Mouse (Mus musculus): Measurements from ENCODE around the gene St7. TPM values are rescaled to one million over a fixed set of nuclear protein-coding genes. Genes with fewer than 3 reads are reported as not detected.

Gene St7
- polyA plus RNA-seq, 1 experiment = 8.9 TPM

DNA sequence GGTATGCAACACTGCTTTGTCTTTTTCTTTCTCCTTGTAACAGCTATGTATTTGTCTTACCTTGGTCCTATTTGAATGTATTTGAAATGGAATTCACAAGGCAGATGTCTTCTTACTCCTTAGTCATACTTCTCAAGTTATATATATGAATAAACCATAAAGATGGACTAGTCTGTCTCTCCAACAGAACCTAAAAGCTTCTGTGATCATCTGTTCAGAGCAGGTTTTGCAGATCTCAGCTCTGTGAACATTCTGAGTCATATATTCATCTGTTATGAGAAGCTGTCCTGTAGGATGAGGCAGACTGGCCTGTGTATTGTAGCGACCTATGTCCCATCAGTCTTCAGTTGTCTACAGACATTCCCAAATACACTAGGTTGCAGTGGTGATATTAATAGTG is 167.7 kb downstream of the St7 start:
- WGBS = 100% methylated on average over 1 of the region's 1 CpGs
- DNase-seq (ENCODE audit: low read depth, low spot score) = no peak

DNA sequence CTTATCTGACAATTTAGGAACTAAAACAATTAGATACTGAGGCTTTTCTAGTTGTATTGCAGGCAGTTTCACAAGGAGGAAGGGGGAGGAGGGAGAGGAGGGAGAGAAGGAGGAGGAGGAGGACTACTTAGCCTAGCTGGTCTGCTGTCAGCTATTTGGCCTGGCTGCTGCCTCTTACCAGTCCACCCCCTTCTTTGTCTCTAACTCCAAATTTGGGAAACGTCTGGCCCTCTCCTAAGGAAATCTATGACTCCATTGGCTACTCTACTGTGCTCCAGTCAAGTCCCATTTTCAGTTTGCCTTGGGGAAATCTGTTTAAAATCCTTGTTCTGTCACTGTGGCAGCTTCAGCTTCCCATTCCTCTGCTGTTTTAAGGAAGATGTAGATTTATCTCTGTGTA is 175.1 kb downstream of the St7 start:
- 71% methylated on average over 1 of the region's 1 CpGs for WGBS
- DNase-seq (ENCODE audit: low read depth, low spot score) = no peak

DNA sequence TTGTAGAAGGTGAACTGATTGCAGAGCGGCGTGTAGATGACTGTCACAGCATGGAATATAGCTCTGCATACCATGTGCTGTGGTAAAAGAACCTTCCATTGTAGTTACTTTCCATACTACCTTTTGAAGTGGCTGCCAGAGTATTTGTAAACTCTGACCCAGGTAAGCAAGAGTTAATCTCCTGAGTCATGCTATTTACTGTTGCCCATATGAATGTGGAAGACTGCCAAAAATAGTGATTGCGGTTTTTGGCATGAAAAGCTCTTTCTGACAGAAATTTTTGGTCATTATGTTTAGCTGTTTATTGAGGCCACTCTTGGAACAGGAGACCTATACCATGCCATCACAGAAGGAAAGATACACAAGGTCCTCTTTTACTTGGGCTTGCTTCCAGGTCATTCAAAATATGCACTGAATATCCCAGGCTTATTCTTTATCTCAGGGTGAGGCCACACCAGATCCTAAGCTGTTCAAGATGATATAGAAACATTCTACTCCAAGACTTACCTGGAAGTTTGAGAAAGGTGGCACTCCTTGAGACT is 179.2 kb downstream of the St7 start:
- DNase-seq (ENCODE audit: low read depth, low spot score) = no peak
- 71% methylated on average over 3 of the region's 3 CpGs for WGBS

GRCm38 (mm10) chr6:17875606-17876005 is 182.9 kb downstream of the St7 start:
- DNase-seq (ENCODE audit: low read depth, low spot score) = no peak
- WGBS = 79% methylated on average over 7 of the region's 7 CpGs

DNA sequence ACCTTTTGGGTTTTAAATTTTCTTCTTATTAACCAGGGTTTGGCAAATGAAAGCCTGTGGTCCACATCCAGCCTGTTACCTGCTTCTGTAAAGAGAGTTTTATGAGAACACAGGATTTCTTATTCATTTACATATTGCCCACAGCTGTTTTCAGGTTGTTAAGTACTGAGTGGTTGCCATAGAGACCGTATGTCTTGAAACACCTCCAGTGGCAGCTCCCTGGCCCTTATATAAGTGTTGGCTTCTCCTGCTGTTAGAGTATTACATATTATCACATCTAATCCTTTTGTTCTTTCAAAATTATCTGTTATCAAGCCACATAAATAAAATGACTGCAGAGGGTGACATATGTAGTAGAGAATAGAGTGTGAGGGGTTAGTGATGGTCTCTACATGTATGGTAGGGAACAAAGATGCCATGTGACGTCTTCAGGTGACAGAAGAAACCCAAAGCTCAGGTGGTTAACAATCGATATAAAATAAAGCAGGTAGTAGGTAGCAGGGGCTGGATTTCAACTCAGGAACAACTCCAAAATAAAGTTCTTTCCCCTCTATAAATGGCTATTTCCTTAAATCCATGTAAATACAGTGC is 183.4 kb downstream of the St7 start:
- DNase-seq (ENCODE audit: low read depth, low spot score) = no peak
- 92% methylated on average over 3 of the region's 3 CpGs for WGBS

DNA sequence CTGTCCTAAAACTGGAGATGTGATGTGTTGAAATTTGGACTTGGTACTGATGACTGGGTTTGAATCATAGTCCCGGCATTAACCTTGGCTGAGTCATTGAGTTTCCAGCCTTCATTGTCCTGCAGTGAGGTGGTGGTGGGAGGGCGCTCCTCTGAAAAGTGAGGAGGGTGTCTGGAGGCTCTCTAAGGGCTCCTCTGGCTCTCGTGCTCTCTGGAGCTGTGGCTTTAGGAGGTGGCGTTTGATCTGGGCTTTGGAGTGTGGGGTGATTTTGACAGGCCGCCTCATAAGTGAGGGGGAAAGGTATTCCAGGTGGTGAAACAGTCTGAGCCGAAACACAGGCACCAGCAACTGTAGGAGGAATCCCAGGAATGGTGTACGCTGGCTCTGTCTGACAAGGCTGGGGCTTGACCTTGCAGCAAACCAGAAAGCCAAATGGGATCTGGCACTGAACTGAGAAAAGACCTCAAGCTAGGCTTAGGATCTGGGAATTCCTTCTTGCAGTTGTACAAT is 184.0 kb downstream of the St7 start:
- 83% methylated on average over 7 of the region's 7 CpGs for WGBS
- no peak for DNase-seq (ENCODE audit: low read depth, low spot score)

GRCm38 (mm10) chr6:17882943-17883342 is 190.2 kb downstream of the St7 start:
- no peak for DNase-seq (ENCODE audit: low read depth, low spot score)

DNA sequence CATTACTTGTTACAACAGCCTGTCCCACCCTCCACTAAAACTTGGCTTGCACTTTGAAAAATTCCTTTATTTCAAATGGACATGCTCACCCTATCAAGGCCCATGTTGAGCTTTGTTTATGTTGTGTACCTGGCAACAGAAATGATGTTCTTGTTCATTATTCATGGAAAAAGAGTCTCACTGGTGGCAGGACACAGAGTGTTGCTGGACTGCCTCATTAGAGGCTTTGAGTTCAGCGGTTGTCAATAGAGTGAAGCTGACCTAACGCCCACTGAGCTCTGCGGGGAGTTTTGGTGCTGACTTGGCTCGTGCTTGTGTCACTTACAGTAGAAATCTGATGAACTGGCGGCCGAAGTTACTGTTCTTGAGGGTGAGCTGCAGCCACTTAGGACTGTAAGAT is 195.0 kb downstream of the St7 start:
- no peak for DNase-seq (ENCODE audit: low read depth, low spot score)
- WGBS = 87% methylated on average over 6 of the region's 6 CpGs

DNA sequence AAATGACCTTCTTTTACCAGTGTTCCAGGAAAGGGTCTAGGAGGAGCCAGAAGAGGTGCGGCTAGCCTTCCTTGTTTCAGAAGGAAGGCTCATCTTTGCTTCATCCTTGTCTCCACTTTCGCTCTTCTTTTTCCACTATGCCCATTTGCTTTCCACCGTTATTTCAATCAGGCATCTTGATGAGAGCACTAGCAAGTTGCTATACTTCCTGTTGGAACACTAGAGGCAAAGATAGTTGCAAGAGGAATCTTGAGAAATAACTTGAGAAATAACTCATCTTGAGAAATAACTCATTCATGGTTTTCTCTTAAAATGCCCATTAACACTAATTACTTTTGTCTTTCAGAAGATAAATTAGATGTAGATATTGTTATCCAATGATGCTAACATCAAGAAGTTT is 202.8 kb downstream of the St7 start:
- 94% methylated on average over 3 of the region's 3 CpGs for WGBS
- no peak for DNase-seq (ENCODE audit: low read depth, low spot score)

DNA sequence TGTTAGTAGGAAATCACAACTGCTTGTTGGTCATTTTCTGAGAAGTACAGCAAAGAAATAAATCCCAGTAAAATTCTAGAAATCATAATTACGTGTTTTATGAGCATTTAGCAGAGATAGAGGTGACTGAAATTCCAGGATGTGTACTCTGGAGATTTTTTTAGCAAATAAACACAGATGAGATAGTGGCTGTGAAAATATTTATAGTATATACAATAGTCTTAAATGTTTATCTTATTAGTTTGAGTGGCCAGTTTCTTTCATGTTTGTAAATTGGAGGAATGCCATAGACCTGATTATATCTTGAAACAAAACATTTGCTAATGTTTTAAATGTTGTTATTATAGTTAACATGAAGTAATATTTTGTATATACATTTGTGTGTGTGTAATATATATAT is 205.8 kb downstream of the St7 start:
- WGBS = 51% methylated on average over 1 of the region's 1 CpGs
- DNase-seq (ENCODE audit: low read depth, low spot score) = no peak

DNA sequence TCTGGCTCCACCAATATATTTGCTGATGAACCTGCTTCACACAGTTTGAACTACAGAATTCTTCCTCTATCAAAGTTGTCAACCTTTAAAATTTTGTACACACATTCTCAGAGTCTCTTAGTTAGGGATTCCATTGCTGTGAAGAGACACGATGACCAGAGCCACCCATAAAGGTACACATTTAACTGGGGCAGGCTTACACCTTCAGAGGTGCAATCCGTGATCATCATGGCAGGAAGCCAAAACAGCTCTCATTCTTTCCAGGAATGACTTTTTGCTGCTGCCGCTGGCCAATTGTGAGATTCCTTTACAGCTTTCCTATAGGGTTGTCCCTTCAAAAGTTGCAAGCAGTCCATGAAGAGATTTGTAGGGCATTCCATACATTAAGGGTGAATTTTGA is 210.6 kb downstream of the St7 start:
- peak; percentile 19 for DNase-seq (ENCODE audit: low read depth, low spot score)
- 25% methylated on average over 3 of the region's 3 CpGs for WGBS

GRCm38 (mm10) chr6:17905776-17906175 is 213.0 kb downstream of the St7 start:
- 89% methylated on average over 3 of the region's 3 CpGs for WGBS
- DNase-seq (ENCODE audit: low read depth, low spot score) = no peak

DNA sequence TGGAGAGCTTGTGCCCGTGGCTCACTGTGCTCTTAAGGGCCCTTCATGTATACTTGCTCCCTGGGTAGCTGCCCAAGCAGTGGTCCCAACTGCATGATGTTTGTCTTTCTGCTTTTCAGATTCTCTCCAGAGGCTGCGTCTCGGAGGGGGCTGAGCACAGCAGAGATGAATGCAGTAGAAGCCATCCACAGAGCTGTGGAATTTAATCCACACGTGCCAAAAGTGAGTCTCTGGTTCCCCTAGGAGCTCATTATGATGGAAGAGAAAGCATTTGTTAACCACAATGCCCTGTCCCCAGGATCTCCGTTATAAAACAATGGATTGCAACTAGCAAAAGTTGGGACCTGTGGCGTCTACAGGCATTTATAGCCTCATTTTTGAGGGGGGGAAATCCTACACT is 213.6 kb downstream of the St7 start:
- WGBS = 72% methylated on average over 6 of the region's 6 CpGs
- no peak for DNase-seq (ENCODE audit: low read depth, low spot score)

DNA sequence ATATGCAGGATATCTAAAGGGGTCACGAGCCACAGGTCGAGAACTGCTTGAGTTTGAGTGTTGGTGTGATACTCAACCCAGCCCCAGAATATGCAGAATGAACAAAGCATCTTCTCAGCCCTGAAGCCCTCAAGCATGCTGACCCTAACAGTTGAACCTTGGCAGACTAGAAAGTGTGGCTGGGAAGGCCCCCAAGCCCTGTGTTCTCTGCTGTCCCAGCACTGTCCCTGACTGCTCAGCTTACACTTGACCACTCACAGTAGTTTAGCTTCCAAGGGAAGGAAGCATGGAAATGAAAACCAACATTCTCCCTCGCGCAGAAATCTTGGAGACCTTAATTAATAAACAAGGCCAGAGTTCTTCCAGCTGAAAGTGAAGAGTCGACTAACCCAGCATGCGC is 219.6 kb downstream of the St7 start:
- WGBS = 84% methylated on average over 6 of the region's 6 CpGs
- no peak for DNase-seq (ENCODE audit: low read depth, low spot score)

- DNase-seq (ENCODE audit: low read depth, low spot score) = no peak
- WGBS = 97% methylated on average over 2 of the region's 2 CpGs
Measured at GRCm38 (mm10) chr6:17912825-17913224, 220.1 kb downstream of the St7 start.

DNA sequence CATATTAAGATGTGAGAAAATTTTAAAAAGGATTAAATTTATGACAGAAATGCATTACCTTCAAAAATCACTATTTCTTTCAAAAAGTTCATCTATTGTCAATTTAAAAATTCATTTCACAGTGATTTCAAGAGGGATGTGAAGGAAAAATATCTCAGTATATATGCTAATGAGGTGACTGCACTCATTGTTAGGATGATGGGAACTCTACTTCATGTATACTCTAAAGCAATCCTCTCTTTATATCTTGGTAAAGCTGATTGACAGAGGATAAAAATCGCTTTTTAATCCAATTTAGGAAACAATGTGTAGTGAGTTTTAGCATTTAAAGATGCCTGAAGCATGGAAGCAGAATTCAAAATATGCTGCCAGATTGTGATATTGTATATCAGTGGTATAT is 220.6 kb downstream of the St7 start:
- WGBS = 91% methylated on average over 1 of the region's 1 CpGs
- DNase-seq (ENCODE audit: low read depth, low spot score) = no peak

- DNase-seq (ENCODE audit: low read depth, low spot score) = no peak
- 83% methylated on average over 3 of the region's 3 CpGs for WGBS
Measured at GRCm38 (mm10) chr6:17914300-17914699, 221.6 kb downstream of the St7 start.

- DNase-seq (ENCODE audit: low read depth, low spot score) = no peak
- 94% methylated on average over 4 of the region's 4 CpGs for WGBS
Measured at GRCm38 (mm10) chr6:17917233-17917632, 224.5 kb downstream of the St7 start.

GRCm38 (mm10) chr6:17922180-17922579 is 229.4 kb downstream of the St7 start:
- no peak for DNase-seq (ENCODE audit: low read depth, low spot score)
- WGBS = 91% methylated on average over 1 of the region's 1 CpGs

DNA sequence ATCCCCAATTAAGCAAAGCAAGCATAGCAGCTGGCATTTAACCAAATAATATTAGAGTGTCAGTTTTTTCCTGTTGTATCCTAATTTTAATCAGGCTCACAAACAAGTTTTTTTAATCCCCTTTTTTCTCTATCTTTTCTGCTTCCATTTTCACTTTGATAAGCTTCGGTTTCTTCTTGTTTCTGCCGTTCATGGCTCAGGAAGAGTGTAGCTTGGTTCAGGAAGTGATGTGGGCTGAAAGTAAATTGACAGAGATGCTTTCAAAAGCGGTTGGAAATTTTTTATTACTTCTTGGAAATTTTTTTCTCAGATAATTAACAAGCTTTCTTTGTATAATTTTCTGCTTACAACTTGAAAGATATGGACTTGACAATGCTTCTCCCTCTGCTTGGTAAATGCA is 230.2 kb downstream of the St7 start:
- no peak for DNase-seq (ENCODE audit: low read depth, low spot score)
- WGBS = 62% methylated on average over 3 of the region's 3 CpGs

- 47% methylated on average over 3 of the region's 3 CpGs for WGBS
- no peak for DNase-seq (ENCODE audit: low read depth, low spot score)
Measured at GRCm38 (mm10) chr6:17923370-17923769, 230.6 kb downstream of the St7 start.

Measured in large intestine, adult 2 months (tissue).